Mouse (Mus musculus) hindbrain, embryonic 11.5 days (tissue): ENCODE data around the gene Fat3. TPM values are rescaled to one million over a fixed set of nuclear protein-coding genes. Genes with fewer than 3 reads are reported as not detected.

ENCODE experiments used
- ATAC-seq: fragments of 200-750 bp; cut with Nextera tagmentation; 2 replicates; pipeline ENCODE4 v1.8.0; 2017; ENCODE audit warnings: mild to moderate bottlenecking, moderate TSS enrichment, moderate library complexity; ENCODE audit not compliant: low FRiP score
- DNase-seq: peaks from one replicate; pipeline ENCODE4 v3.0.0-alpha.2; 2015; ENCODE audit warnings: low spot score
- H3K27ac ChIP-seq: fragments of 300-500 bp; sonication (generic); 2 replicates; pipeline ENCODE4 v1.5.1; 2014; ENCODE audit warnings: mild to moderate bottlenecking, low read depth, low read length
- H3K27me3 ChIP-seq: fragments of 300-500 bp; sonication (generic); 2 replicates; pipeline ENCODE4 v1.6.1; 2014; ENCODE audit warnings: mild to moderate bottlenecking, low read length, moderate library complexity, mixed read lengths; ENCODE audit not compliant: control insufficient read depth, insufficient read depth
- H3K36me3 ChIP-seq: fragments of 300-500 bp; sonication (generic); 2 replicates; pipeline ENCODE4 v1.6.1; 2014; ENCODE audit warnings: mild to moderate bottlenecking, low read length, moderate library complexity, mixed read lengths; ENCODE audit not compliant: control insufficient read depth, insufficient read depth
- H3K4me1 ChIP-seq: fragments of 300-500 bp; sonication (generic); replicated peaks from 2 replicates; pipeline ENCODE4 v1.6.1; 2014; ENCODE audit warnings: low read length, mixed read lengths; ENCODE audit not compliant: control insufficient read depth, insufficient read depth
- H3K4me2 ChIP-seq: fragments of 300-500 bp; sonication (generic); replicated peaks from 2 replicates; pipeline ENCODE4 v1.6.1; 2014; ENCODE audit warnings: mild to moderate bottlenecking, low read depth, low read length
- H3K4me3 ChIP-seq: fragments of 300-500 bp; sonication (generic); 2 replicates; pipeline ENCODE4 v1.5.1; 2014; ENCODE audit warnings: low read depth, low read length
- H3K9ac ChIP-seq: fragments of 300-500 bp; sonication (generic); 2 replicates; pipeline ENCODE4 v1.6.1; 2014; ENCODE audit warnings: low read depth, low read length
- H3K9me3 ChIP-seq: fragments of 300-500 bp; sonication (generic); 2 replicates; pipeline ENCODE4 v1.6.1; 2016; ENCODE audit warnings: low read length; ENCODE audit not compliant: control insufficient read depth
- WGBS: fragments of 180-500 bp; shearing (Covaris S2); extraction: QIAGEN DNeasy Blood & Tissue Kit; methylation state at CpG from one replicate; pipeline ENCODE4 v1.1.7; 2014; 5-methylcytosine and 5-hydroxymethylcytosine counted together
- polyA plus RNA-seq: library from polyadenylated mRNA; unstranded; fragments of >200 nt; fragmentation: Nextera tagmentation; extraction: Ambion mirVana; gene quantifications from 2 replicates; pipeline ENCODE4 v1.2.1, GENCODE M21; 2014

Gene Fat3
- polyA plus RNA-seq, 1 experiment from 2014 or later: 15.5 TPM

GRCm38 (mm10) chr9:16293928-16294806 lies 206.9 kb downstream of the Fat3 start:
- Histone ChIP-seq H3K4me1 (no peaks in the 10 kb centered on the region), H3K9me3 (no peaks in the 10 kb centered on the region), H3K4me2 (no peak overlapping the region), H3K36me3 (no peaks in the 10 kb centered on the region), H3K4me3 (no peak overlapping the region), H3K27me3 (no peaks in the 10 kb centered on the region), H3K9ac (no peak overlapping the region), H3K27ac (no peak overlapping the region)
- DNase-seq (no peak), ATAC-seq (no peak)
- WGBS: 70% methylated on average over 6 of the region's 6 CpGs

GRCm38 (mm10) chr9:16292492-16292891 lies 208.6 kb downstream of the Fat3 start:
- WGBS: 86% methylated on average over 2 of the region's 2 CpGs
- H3K27me3 ChIP-seq: no peaks in the 10 kb centered on the region
- H3K9me3 ChIP-seq: no peaks in the 10 kb centered on the region
- no peaks in the 10 kb centered on the region for H3K4me1 ChIP-seq
- H3K4me2 ChIP-seq: no peak overlapping the region
- no peak overlapping the region for H3K27ac ChIP-seq
- no peaks in the 10 kb centered on the region for H3K36me3 ChIP-seq
- DNase-seq (no peak), ATAC-seq (no peak)
- no peak overlapping the region for H3K9ac ChIP-seq
- H3K4me3 ChIP-seq: no peak overlapping the region

- Histone ChIP-seq H3K9ac (no peak overlapping the region), H3K4me2 (no peak overlapping the region), H3K9me3 (no peaks in the 10 kb centered on the region), H3K27me3 (no peaks in the 10 kb centered on the region), H3K27ac (no peak overlapping the region), H3K36me3 (no peaks in the 10 kb centered on the region), H3K4me3 (no peak overlapping the region), H3K4me1 (no peaks in the 10 kb centered on the region)
- no peak for ATAC-seq
- WGBS: 87% methylated on average over 2 of the region's 2 CpGs
- DNase-seq: no peak
These were observed 210.2 kb downstream of the Fat3 start for GRCm38 (mm10) chr9:16290911-16291310.

- 80% methylated on average over 1 of the region's 1 CpGs for WGBS
- Histone ChIP-seq H3K27ac (no peak overlapping the region), H3K4me3 (no peak overlapping the region), H3K36me3 (no peaks in the 10 kb centered on the region), H3K4me1 (no peaks in the 10 kb centered on the region), H3K27me3 (no peaks in the 10 kb centered on the region), H3K9me3 (no peaks in the 10 kb centered on the region), H3K9ac (no peak overlapping the region), H3K4me2 (no peak overlapping the region)
- ATAC-seq (no peak), DNase-seq (no peak)
These were observed 218.1 kb downstream of the Fat3 start for GRCm38 (mm10) chr9:16283033-16283432.

- H3K27ac ChIP-seq: no peak overlapping the region
- H3K4me1 ChIP-seq: no peaks in the 10 kb centered on the region
- H3K36me3 ChIP-seq: no peaks in the 10 kb centered on the region
- DNase-seq: no peak
- H3K9ac ChIP-seq: no peak overlapping the region
- no peak overlapping the region for H3K4me3 ChIP-seq
- H3K9me3 ChIP-seq: no peaks in the 10 kb centered on the region
- H3K27me3 ChIP-seq: no peaks in the 10 kb centered on the region
- H3K4me2 ChIP-seq: no peak overlapping the region
- no peak for ATAC-seq
These were observed 218.7 kb downstream of the Fat3 start for GRCm38 (mm10) chr9:16282291-16282804.

- H3K4me2 ChIP-seq: no peak overlapping the region
- no peak overlapping the region for H3K9ac ChIP-seq
- DNase-seq (no peak), ATAC-seq (no peak)
- no peaks in the 10 kb centered on the region for H3K27me3 ChIP-seq
- WGBS: 69% methylated on average over 2 of the region's 2 CpGs
- no peaks in the 10 kb centered on the region for H3K9me3 ChIP-seq
- H3K36me3 ChIP-seq: no peaks in the 10 kb centered on the region
- no peak overlapping the region for H3K27ac ChIP-seq
- H3K4me1 ChIP-seq: no peaks in the 10 kb centered on the region
- H3K4me3 ChIP-seq: no peak overlapping the region
These were observed 225.5 kb downstream of the Fat3 start for GRCm38 (mm10) chr9:16275589-16275988.

GRCm38 (mm10) chr9:16274130-16274529 lies 227.0 kb downstream of the Fat3 start:
- H3K36me3 ChIP-seq: no peaks in the 10 kb centered on the region
- no peak overlapping the region for H3K27ac ChIP-seq
- no peaks in the 10 kb centered on the region for H3K9me3 ChIP-seq
- no peak overlapping the region for H3K4me2 ChIP-seq
- H3K4me1 ChIP-seq: no peaks in the 10 kb centered on the region
- ATAC-seq (no peak), DNase-seq (no peak)
- H3K4me3 ChIP-seq: no peak overlapping the region
- 91% methylated on average over 4 of the region's 4 CpGs for WGBS
- H3K27me3 ChIP-seq: no peaks in the 10 kb centered on the region
- H3K9ac ChIP-seq: no peak overlapping the region

GRCm38 (mm10) chr9:16272810-16273209 lies 228.3 kb downstream of the Fat3 start:
- Histone ChIP-seq H3K4me3 (no peak overlapping the region), H3K4me2 (no peak overlapping the region), H3K27me3 (no peaks in the 10 kb centered on the region), H3K27ac (no peak overlapping the region), H3K9ac (no peak overlapping the region), H3K36me3 (no peaks in the 10 kb centered on the region), H3K9me3 (no peaks in the 10 kb centered on the region), H3K4me1 (no peaks in the 10 kb centered on the region)
- DNase-seq (no peak), ATAC-seq (no peak)
- 91% methylated on average over 1 of the region's 1 CpGs for WGBS

GRCm38 (mm10) chr9:16270768-16271114 lies 230.3 kb downstream of the Fat3 start:
- H3K36me3 ChIP-seq: no peaks in the 10 kb centered on the region
- H3K4me3 ChIP-seq: no peak overlapping the region
- no peak overlapping the region for H3K4me2 ChIP-seq
- DNase-seq: no peak
- no peak overlapping the region for H3K9ac ChIP-seq
- no peak overlapping the region for H3K27ac ChIP-seq
- no peaks in the 10 kb centered on the region for H3K4me1 ChIP-seq
- H3K9me3 ChIP-seq: no peaks in the 10 kb centered on the region
- ATAC-seq: no peak
- no peaks in the 10 kb centered on the region for H3K27me3 ChIP-seq
